Mouse (Mus musculus): ENCODE results near the gene Tspan13.

GRCm38 (mm10) chr12:36028968-36029645 lies 13.2 kb downstream of the Tspan13 start:
- TF ChIP-seq CTCF (IDR thresholded peaks at IDR 0.05; ENCODE audit: control insufficient read depth, insufficient read depth, insufficient read length) (no peak), MYOG (IDR thresholded peaks at IDR 0.05; ENCODE audit: control insufficient read depth, extremely low read depth, insufficient read length) (no peak), MAX (IDR thresholded peaks at IDR 0.05) (no peak), USF1 (IDR thresholded peaks at IDR 0.05; ENCODE audit: low read depth) (no peak), MYOD1 (IDR thresholded peaks at IDR 0.05; ENCODE audit: control insufficient read depth, insufficient read length, low read depth) (no peak)
